Mouse (Mus musculus): ENCODE results near the gene Acsl1. TPM values are rescaled to one million over a fixed set of nuclear protein-coding genes. Genes with fewer than 3 reads are reported as not detected.

The Acsl1 gene
- 21.6 and 23.2 TPM in 2 replicates for polyA plus RNA-seq (2012; ENCODE audit: insufficient read depth, insufficient read length, missing spikeins)

DNA sequence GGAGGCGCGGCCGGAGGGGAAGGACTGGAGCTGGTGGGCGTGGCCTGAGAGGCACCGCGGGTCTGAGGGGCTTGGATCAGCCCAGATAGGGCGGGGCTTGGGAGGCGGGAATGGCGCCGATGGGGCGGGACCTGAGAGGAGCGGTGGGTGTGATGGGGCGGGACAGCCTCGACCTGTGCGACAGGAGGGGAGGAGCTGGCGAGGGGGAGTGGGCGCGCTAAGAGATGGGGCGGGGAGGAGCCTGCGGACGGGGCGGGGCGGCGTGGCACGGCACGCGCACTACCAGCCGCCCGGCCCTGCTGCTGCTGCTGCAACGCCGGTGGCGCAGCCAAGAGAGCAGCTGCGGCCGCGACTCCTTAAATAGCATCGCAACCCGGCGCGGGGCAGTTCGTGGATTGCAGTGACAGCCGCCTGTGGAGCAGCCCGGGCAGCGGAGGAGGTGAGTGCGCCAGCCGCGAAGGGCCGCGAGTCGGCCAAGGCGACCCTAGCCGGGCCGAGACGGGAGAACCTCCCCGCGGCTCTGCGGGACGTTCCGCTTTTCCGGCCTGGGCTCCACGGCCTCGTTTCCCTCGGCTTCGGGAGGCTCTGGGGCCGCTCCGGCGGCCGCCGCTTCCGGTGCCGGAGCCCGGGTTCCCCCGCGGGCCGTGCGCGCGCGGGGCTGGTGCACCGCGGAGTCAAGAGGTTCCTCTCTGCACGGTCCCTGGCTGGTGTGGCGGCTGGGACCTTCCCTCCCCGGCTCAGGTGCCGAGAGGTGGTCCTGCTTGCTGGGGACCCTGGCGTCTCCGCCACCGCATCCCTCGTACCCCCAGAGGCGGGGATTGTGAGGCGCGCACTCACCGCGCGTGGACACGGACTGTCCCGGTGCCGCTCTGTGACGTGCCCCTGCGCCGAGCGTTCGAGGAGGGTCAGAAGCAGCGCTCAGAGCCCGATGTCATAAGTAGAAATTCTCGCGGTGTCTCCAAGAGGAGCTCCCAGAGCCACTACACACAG lies at the start of gene Acsl1:
Acsl1 (plus strand) TSS at position 246 of the 990 bp plus-strand sequence.
- H3K4me1 ChIP-seq (ENCODE audit: control insufficient read depth, insufficient read depth, low read length): peaks cover 19% of the 10 kb centered on the region
- H3K4me3 ChIP-seq (ENCODE audit: insufficient read depth, low read length): peak within 1 kb of the TSS; percentile 96
- no peak for TF ChIP-seq CTCF (IDR thresholded peaks at IDR 0.05; ENCODE audit: low read depth, low read length)
- TF ChIP-seq POLR2A (IDR thresholded peaks at IDR 0.05; ENCODE audit: borderline replicate concordance, low read depth, low read length): no peak
- peak within 1 kb of the TSS; percentile 68 for H3K27ac ChIP-seq (ENCODE audit: insufficient read depth, low read depth, low read length)

DNA sequence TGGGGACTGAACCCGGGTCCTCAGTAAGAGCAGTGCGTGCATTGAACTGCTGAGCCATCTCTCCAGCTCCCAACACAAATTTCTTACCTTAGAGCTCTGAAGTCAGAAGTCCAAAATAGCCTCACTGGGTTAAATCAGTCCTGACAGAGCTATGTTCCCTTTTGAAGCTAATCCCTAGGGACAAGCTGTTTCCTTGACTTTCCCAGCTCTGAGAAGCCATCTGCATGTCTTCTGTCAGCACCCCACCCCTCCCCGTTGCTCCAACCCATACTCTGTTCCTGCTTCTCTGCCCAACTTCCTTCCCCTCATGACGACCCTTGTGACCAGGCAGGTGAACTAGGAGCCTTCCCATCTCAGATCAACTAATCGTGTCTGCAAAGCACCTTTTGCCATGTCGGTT lies 49.3 kb upstream of the Acsl1 start:
- Histone ChIP-seq H3K27ac (ENCODE audit: insufficient read depth, low read depth, low read length) (no peak overlapping the region), H3K4me3 (ENCODE audit: insufficient read depth, low read length) (no peak overlapping the region), H3K4me1 (ENCODE audit: control insufficient read depth, insufficient read depth, low read length) (peaks cover 8% of the 10 kb centered on the region)
- no peak for TF ChIP-seq POLR2A (IDR thresholded peaks at IDR 0.05; ENCODE audit: borderline replicate concordance, low read depth, low read length)
- TF ChIP-seq CTCF (IDR thresholded peaks at IDR 0.05; ENCODE audit: low read depth, low read length): no peak

DNA sequence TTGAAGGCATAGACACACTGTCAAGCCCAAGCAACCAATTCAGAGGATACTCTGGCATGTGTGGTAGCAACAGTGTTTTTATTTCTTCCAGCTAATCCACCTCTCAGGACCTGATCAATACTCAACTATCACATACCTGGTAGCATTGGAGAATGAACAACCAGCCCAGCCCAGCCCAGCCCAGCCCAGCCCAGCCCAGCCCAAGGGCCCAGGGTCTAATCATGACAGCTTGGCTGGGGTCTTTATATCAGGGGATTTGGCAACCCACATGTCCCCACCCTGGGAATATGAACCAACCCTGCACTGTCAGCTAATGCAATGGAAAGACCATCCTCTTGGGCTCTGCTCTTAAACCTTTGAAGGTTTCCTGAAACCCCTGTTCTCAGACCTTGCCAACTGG lies 42.9 kb upstream of the Acsl1 start:
- H3K4me1 ChIP-seq (ENCODE audit: control insufficient read depth, insufficient read depth, low read length): peaks cover 19% of the 10 kb centered on the region
- H3K27ac ChIP-seq (ENCODE audit: insufficient read depth, low read depth, low read length): no peak overlapping the region
- H3K4me3 ChIP-seq (ENCODE audit: insufficient read depth, low read length): no peak overlapping the region
- TF ChIP-seq POLR2A (IDR thresholded peaks at IDR 0.05; ENCODE audit: borderline replicate concordance, low read depth, low read length): no peak
- no peak for TF ChIP-seq CTCF (IDR thresholded peaks at IDR 0.05; ENCODE audit: low read depth, low read length)

DNA sequence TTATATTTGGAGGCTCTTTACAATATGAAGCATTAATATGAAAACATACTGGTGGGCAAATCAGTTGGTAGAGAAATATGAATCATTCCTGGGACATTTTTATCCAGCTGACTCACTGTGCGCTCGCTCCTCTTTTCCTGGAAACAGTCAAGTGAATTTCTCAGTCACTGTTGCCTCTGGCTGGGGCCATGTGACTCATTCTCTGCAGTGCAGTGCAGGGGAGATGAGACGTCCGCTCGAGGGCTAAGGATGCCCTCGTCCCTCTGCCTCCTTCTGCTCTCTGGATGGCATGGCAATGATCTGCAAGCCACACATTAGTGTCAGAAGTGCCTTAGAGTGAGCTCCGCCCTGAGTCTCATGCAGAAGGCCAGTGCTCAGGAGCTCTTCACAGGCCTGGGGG lies 41.0 kb upstream of the Acsl1 start:
- no peak overlapping the region for H3K27ac ChIP-seq (ENCODE audit: insufficient read depth, low read depth, low read length)
- H3K4me1 ChIP-seq (ENCODE audit: control insufficient read depth, insufficient read depth, low read length): peaks cover 25% of the 10 kb centered on the region
- H3K4me3 ChIP-seq (ENCODE audit: insufficient read depth, low read length): no peak overlapping the region
- TF ChIP-seq POLR2A (IDR thresholded peaks at IDR 0.05; ENCODE audit: borderline replicate concordance, low read depth, low read length) (no peak), CTCF (IDR thresholded peaks at IDR 0.05; ENCODE audit: low read depth, low read length) (no peak)

DNA sequence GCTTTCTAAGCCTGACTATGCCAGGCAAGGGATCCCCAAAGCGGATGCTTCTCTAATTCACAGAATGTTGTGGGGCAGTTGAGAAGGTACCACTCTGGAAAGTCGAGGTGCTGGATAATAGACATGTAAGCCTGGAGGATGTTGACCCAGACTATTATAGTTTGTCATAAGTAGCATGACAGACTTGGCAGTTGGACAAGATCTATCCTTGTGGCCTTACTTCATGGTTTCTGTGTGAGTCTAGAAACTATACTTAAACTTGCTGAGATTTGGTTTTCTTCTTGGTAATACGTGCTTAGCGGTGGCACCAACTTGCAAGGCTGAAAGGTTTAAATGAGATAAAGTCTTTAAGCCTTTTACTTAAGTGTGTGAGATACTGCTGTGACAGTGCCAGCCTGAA lies 38.9 kb upstream of the Acsl1 start:
- H3K4me3 ChIP-seq (ENCODE audit: insufficient read depth, low read length): no peak overlapping the region
- TF ChIP-seq CTCF (IDR thresholded peaks at IDR 0.05; ENCODE audit: low read depth, low read length) (no peak), POLR2A (IDR thresholded peaks at IDR 0.05; ENCODE audit: borderline replicate concordance, low read depth, low read length) (no peak)
- peaks cover 25% of the 10 kb centered on the region for H3K4me1 ChIP-seq (ENCODE audit: control insufficient read depth, insufficient read depth, low read length)
- peak overlapping the region; percentile 19 for H3K27ac ChIP-seq (ENCODE audit: insufficient read depth, low read depth, low read length)

DNA sequence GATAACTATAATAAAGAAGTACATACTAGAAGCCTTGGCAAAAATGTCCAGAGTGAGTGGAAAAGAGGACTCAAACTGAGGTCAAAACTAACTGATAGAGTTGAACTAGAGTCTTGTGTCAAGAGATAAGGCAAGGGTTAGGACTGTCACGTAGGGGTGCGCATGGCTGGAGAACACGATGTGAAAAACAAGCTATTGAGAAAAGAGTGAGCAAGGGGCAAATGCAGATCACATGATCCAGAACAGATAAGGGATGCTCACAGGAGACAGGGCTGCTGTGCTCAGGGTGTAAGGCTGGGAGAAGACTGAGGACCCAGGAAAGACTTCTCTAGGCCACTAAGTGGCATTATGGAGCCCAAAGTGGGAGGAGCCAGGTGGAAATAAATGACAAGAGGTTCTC lies 38.3 kb upstream of the Acsl1 start:
- Histone ChIP-seq H3K27ac (ENCODE audit: insufficient read depth, low read depth, low read length) (peak overlapping the region; percentile 31), H3K4me3 (ENCODE audit: insufficient read depth, low read length) (no peak overlapping the region), H3K4me1 (ENCODE audit: control insufficient read depth, insufficient read depth, low read length) (peaks cover 25% of the 10 kb centered on the region)
- no peak for TF ChIP-seq CTCF (IDR thresholded peaks at IDR 0.05; ENCODE audit: low read depth, low read length)
- no peak for TF ChIP-seq POLR2A (IDR thresholded peaks at IDR 0.05; ENCODE audit: borderline replicate concordance, low read depth, low read length)

DNA sequence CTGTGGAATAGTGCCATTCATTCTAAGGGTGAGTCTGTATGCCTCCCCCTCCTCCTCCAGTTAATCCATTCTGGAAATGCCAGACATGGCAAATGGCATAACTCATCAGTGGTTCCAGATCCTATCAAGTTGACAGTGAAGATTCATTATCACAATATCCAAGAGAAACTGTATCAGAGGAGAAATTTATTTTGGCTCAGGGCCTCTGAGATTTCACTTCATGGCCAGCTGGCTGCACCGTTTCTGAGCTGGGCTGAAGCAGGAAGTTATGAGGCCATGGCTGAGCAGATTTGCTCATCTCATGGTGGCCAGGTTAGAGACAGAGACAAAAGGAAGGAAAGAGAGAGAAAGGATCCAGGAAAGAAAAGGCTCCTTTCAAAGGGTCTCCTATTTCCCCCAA lies 37.2 kb upstream of the Acsl1 start:
- TF ChIP-seq CTCF (IDR thresholded peaks at IDR 0.05; ENCODE audit: low read depth, low read length): no peak
- no peak for TF ChIP-seq POLR2A (IDR thresholded peaks at IDR 0.05; ENCODE audit: borderline replicate concordance, low read depth, low read length)
- H3K4me1 ChIP-seq (ENCODE audit: control insufficient read depth, insufficient read depth, low read length): peaks cover 25% of the 10 kb centered on the region
- H3K27ac ChIP-seq (ENCODE audit: insufficient read depth, low read depth, low read length): no peak overlapping the region
- H3K4me3 ChIP-seq (ENCODE audit: insufficient read depth, low read length): no peak overlapping the region

DNA sequence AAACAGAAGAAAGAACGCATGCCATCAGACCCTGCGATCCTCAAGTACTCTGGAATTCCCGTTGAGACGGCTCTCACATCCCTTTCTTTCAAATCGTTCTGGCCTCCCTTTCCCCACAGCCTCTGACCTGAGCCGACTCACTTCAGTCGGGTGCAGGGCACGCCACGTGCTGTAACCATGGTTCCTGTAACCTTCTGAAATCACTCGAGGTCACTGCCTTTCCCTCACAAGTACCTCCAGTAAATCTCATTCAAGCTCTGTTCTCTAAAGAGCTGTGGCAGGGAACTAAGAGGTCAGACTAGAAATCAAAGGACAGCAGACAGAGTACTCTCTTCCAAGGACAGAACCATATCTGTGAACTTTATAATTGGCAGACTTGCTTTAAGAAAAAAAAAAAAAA lies 32.3 kb upstream of the Acsl1 start:
- TF ChIP-seq POLR2A (IDR thresholded peaks at IDR 0.05; ENCODE audit: borderline replicate concordance, low read depth, low read length): no peak
- TF ChIP-seq CTCF (IDR thresholded peaks at IDR 0.05; ENCODE audit: low read depth, low read length): no peak
- Histone ChIP-seq H3K4me3 (ENCODE audit: insufficient read depth, low read length) (no peak overlapping the region), H3K27ac (ENCODE audit: insufficient read depth, low read depth, low read length) (no peak overlapping the region), H3K4me1 (ENCODE audit: control insufficient read depth, insufficient read depth, low read length) (peaks cover 6% of the 10 kb centered on the region; the same call in 1 of the 2 replicates)

DNA sequence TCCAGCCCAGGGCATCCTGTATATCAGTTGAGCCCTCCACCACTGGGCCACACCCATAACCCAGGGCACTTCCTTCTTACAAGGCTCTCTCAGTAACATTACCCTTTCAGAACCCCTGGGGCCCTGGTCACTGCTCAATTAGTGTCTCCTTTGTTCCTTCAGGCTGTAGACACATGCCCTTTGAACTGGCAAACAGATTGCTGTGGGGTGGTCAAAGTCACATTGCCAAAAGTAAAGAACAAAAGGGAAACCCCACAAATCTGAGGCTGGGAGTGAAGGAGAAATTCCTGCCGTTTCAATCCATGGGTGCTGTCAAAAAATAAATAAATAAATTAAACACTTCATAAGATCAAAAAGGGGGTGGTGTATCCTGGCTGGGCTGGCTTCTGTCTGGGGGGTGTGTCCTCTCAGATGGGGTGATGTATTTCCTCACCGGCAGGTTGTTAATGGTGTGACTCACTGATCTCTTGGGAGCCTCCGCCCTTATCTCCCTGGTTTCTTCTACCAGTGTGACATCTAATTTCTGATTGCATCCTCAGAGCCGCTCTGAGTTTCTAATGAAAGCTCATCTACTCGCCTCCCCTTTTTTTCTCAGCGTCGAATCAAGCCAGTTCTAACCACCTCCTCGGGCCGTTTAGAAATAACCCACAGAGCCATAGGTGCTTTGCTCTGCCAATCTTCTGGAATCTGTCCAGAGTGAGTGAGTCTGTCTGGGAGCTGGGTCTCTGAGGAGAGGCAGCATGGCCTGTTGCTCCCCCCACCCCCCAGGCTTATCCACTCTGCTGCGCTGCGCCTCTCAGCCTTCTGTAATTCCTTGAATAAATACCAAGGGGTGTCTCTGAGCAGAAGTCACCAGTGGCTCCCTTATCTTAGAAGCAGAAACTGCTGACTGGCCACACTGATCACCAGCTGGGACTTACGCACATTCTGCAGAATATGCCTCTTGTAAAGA lies 24.6 kb upstream of the Acsl1 start:
- TF ChIP-seq POLR2A (IDR thresholded peaks at IDR 0.05; ENCODE audit: borderline replicate concordance, low read depth, low read length): no peak
- no peak overlapping the region for H3K27ac ChIP-seq (ENCODE audit: insufficient read depth, low read depth, low read length)
- no peak overlapping the region for H3K4me3 ChIP-seq (ENCODE audit: insufficient read depth, low read length)
- H3K4me1 ChIP-seq (ENCODE audit: control insufficient read depth, insufficient read depth, low read length): no peaks in the 10 kb centered on the region; the same call in 1 of the 2 replicates

All from bone marrow macrophage, adult 2 months (primary cell).